Mouse (Mus musculus) G1E-ER4 (cell line): ENCODE data around the gene Ptges2. TPM values are rescaled to one million over a fixed set of nuclear protein-coding genes. Genes with fewer than 3 reads are reported as not detected.

Experiments used
- GATA1 ChIP-seq: IDR thresholded peaks from one replicate; pipeline ENCODE4 v1.8.0; 2012; ENCODE audit warnings: low read length, inconsistent platforms
- polyA plus RNA-seq: library from polyadenylated mRNA; stranded (reverse); fragments of >175 nt; gene quantifications from 2 replicates; pipeline ENCODE4 v1.2.3, GENCODE M21; 2012

The Ptges2 gene
- polyA plus RNA-seq, 1 experiment = 8.1 TPM

- no peak for TF ChIP-seq GATA1
These were observed 43.5 kb downstream of the Ptges2 start for GRCm38 (mm10) chr2:32439177-32439576.

- TF ChIP-seq GATA1 = no peak
These were observed 44.5 kb downstream of the Ptges2 start for GRCm38 (mm10) chr2:32440164-32440563.

- TF ChIP-seq GATA1 = no peak
These were observed 44.9 kb downstream of the Ptges2 start for GRCm38 (mm10) chr2:32440632-32441031.

GRCm38 (mm10) chr2:32441550-32441949, 45.9 kb downstream of the Ptges2 start:
- TF ChIP-seq GATA1 = no peak

GRCm38 (mm10) chr2:32445535-32445934, 49.8 kb downstream of the Ptges2 start:
- TF ChIP-seq GATA1 = no peak

- TF ChIP-seq GATA1 = no peak
These were observed 51.7 kb downstream of the Ptges2 start for GRCm38 (mm10) chr2:32447264-32447936.

- no peak for TF ChIP-seq GATA1
These were observed 52.8 kb downstream of the Ptges2 start for GRCm38 (mm10) chr2:32448480-32448879.

GRCm38 (mm10) chr2:32449761-32450754, 54.4 kb downstream of the Ptges2 start, which contains the start of gene Naif1:
Naif1 (plus strand) TSS chr2:32450457.
- no peak for TF ChIP-seq GATA1

- no peak for TF ChIP-seq GATA1
These were observed 55.5 kb downstream of the Ptges2 start, which contains the start of gene Slc25a25 for GRCm38 (mm10) chr2:32450881-32451844. Slc25a25 (minus strand) TSS chr2:32451445.

- no peak for TF ChIP-seq GATA1
These were observed 56.2 kb downstream of the Ptges2 start for GRCm38 (mm10) chr2:32451870-32452372.

GRCm38 (mm10) chr2:32452441-32452971, 56.8 kb downstream of the Ptges2 start:
- TF ChIP-seq GATA1 = no peak

GRCm38 (mm10) chr2:32453641-32454303, 58.1 kb downstream of the Ptges2 start:
- no peak for TF ChIP-seq GATA1

- no peak for TF ChIP-seq GATA1
These were observed 58.9 kb downstream of the Ptges2 start for GRCm38 (mm10) chr2:32454633-32455032.

- TF ChIP-seq GATA1 = no peak
These were observed 59.4 kb downstream of the Ptges2 start for GRCm38 (mm10) chr2:32455101-32455500.

Other genes starting within 250 kb of the Ptges2 start
- 97.4 and 106 TPM in 2 replicates for gene Prrc2b, start 244.8 kb upstream of the Ptges2 start, polyA plus RNA-seq
- gene Pomt1, start 159.3 kb upstream of the Ptges2 start, polyA plus RNA-seq = 17.6 and 19.8 TPM in 2 replicates
- 65.6 and 82.9 TPM in 2 replicates for gene Uck1, start 135.7 kb upstream of the Ptges2 start, polyA plus RNA-seq
- 25.4 and 27.7 TPM in 2 replicates for gene Golga2, start 108.5 kb upstream of the Ptges2 start, polyA plus RNA-seq
- 127 and 446 TPM in 2 replicates for gene Swi5, start 107.8 kb upstream of the Ptges2 start, polyA plus RNA-seq
- gene Ciz1, start 43.6 kb upstream of the Ptges2 start, polyA plus RNA-seq = 342 and 353 TPM in 2 replicates
- gene Dnm1, start 42.6 kb upstream of the Ptges2 start, polyA plus RNA-seq = 0.04 and 0.13 TPM in 2 replicates
- gene 1110008P14Rik, start 14.0 kb upstream of the Ptges2 start, polyA plus RNA-seq = 68.1 and 99.6 TPM in 2 replicates
- gene Lcn2, start 7.6 kb upstream of the Ptges2 start, polyA plus RNA-seq = not detected in 2 replicates
- 8.4 and 10.4 TPM in 2 replicates for gene Naif1, start 54.6 kb downstream of the Ptges2 start, polyA plus RNA-seq
- 10.0 and 11.7 TPM in 2 replicates for gene Slc25a25, start 55.5 kb downstream of the Ptges2 start, polyA plus RNA-seq
- 11.4 and 12.0 TPM in 2 replicates for gene Fam102a, start 139.4 kb downstream of the Ptges2 start, polyA plus RNA-seq
- 7.4 and 8.5 TPM in 2 replicates for gene Dpm2, start 175.0 kb downstream of the Ptges2 start, polyA plus RNA-seq
- 0.36 TPM in 1 of 2 replicates, not detected in the other for gene Pip5kl1, start 178.9 kb downstream of the Ptges2 start, polyA plus RNA-seq
- gene 9430097D07Rik, start 179.8 kb downstream of the Ptges2 start, polyA plus RNA-seq = not detected in 2 replicates
- gene St6galnac4, start 191.2 kb downstream of the Ptges2 start, polyA plus RNA-seq = 25.5 and 29.4 TPM in 2 replicates
- gene St6galnac6, start 203.8 kb downstream of the Ptges2 start, polyA plus RNA-seq = 47.5 and 58.6 TPM in 2 replicates
- 0.63 and 0.94 TPM in 2 replicates for gene Ak1, start 225.9 kb downstream of the Ptges2 start, polyA plus RNA-seq